ENCODE assay signal across 8 mouse cellular contexts in genomic region chr3:88521803-88522331, GRCm38 (mm10). TPM values are rescaled to one million over a fixed set of nuclear protein-coding genes. Genes with fewer than 3 reads are reported as not detected.
DNase-seq lines count a peak whose midpoint lies in the region; ATAC-seq and TF ChIP-seq lines count a peak whose summit lies in the region.

No protein-coding gene starts in this region.

- peak; percentile 77 for DNase-seq in midbrain, embryonic 10.5 days (ENCODE audit: low spot score)
- DNase-seq in brain, adult 2 months (ENCODE audit: low read depth, low spot score), result peak; percentile 76
- peak; percentile 88 for DNase-seq in naive thymus-derived CD4-positive, alpha-beta T cell, adult 2 months (ENCODE audit: low read depth)
- peak; percentile 78 for DNase-seq in thymus, adult 2 months

- H3K27me3 ChIP-seq in midbrain, embryonic 10.5 days (ENCODE audit: low read depth, poor library complexity, severe bottlenecking), result no peaks in the 10 kb centered on the region
- no peaks in the 10 kb centered on the region for H3K27me3 ChIP-seq in midbrain, embryonic 16.5 days (ENCODE audit: control insufficient read depth, insufficient read depth, low read depth, low read length)
- no peaks in the 10 kb centered on the region for H3K27me3 ChIP-seq in forebrain, embryonic 16.5 days (replicated peaks; ENCODE audit: control insufficient read depth, insufficient read depth, low read length)
- H3K27me3 ChIP-seq in intestine, embryonic 15.5 days (replicated peaks), result no peaks in the 10 kb centered on the region
- H3K27me3 ChIP-seq in liver, embryonic 12.5 days (replicated peaks), result 0 out of 2 replicates have a peak, but pooled peaks cover 11% of the 10 kb centered on the region
- H3K27me3 ChIP-seq in thymus, adult 2 months (ENCODE audit: control insufficient read depth, insufficient read depth, low read length), result no peaks in the 10 kb centered on the region

- peak; percentile 91 for TF ChIP-seq CTCF in thymus, adult 2 months (IDR thresholded peaks at IDR 0.05; ENCODE audit: borderline replicate concordance, control insufficient read depth, extremely low read depth, insufficient read depth, low read length, poor library complexity)

- H3K9me3 ChIP-seq in midbrain, embryonic 10.5 days (replicated peaks), result no peaks in the 10 kb centered on the region
- no peaks in the 10 kb centered on the region for H3K9me3 ChIP-seq in midbrain, embryonic 16.5 days (replicated peaks; ENCODE audit: control insufficient read depth, low read length, poor library complexity, severe bottlenecking)
- no peaks in the 10 kb centered on the region for H3K9me3 ChIP-seq in forebrain, embryonic 16.5 days (ENCODE audit: control insufficient read depth, low read length)
- H3K9me3 ChIP-seq in intestine, embryonic 15.5 days, result no peaks in the 10 kb centered on the region
- H3K9me3 ChIP-seq in liver, embryonic 12.5 days (replicated peaks), result no peaks in the 10 kb centered on the region

- H3K4me3 ChIP-seq in midbrain, embryonic 10.5 days, result no peak overlapping the region
- no peak overlapping the region for H3K4me3 ChIP-seq in midbrain, embryonic 16.5 days (ENCODE audit: low read depth, low read length)
- H3K4me3 ChIP-seq in forebrain, embryonic 16.5 days (replicated peaks; ENCODE audit: low read length), result no peak overlapping the region
- no peak overlapping the region for H3K4me3 ChIP-seq in intestine, embryonic 15.5 days (replicated peaks)
- no peak overlapping the region for H3K4me3 ChIP-seq in liver, embryonic 12.5 days
- no peak overlapping the region for H3K4me3 ChIP-seq in thymus, adult 2 months (ENCODE audit: control insufficient read depth, insufficient read depth, low read length)

- H3K4me2 ChIP-seq in midbrain, embryonic 16.5 days (ENCODE audit: low read length), result no peak overlapping the region
- no peak overlapping the region for H3K4me2 ChIP-seq in forebrain, embryonic 16.5 days (ENCODE audit: low read length)
- no peak overlapping the region for H3K4me2 ChIP-seq in intestine, embryonic 15.5 days (replicated peaks)
- no peak overlapping the region for H3K4me2 ChIP-seq in liver, embryonic 12.5 days

- WGBS in midbrain, embryonic 10.5 days, result 37% methylated on average over 9 of the region's 9 CpGs
- WGBS in midbrain, embryonic 16.5 days, result 28% methylated on average over 9 of the region's 9 CpGs
- 32% methylated on average over 9 of the region's 9 CpGs for WGBS in forebrain, embryonic 16.5 days
- WGBS in intestine, embryonic 15.5 days, result 31% methylated on average over 9 of the region's 9 CpGs
- WGBS in liver, embryonic 12.5 days (ENCODE audit: insufficient replicate concordance), result 15% methylated on average over 9 of the region's 9 CpGs
- WGBS in thymus, adult 2 months, result 4% methylated on average over 9 of the region's 9 CpGs

- peaks cover 16% of the 10 kb centered on the region for H3K4me1 ChIP-seq in midbrain, embryonic 10.5 days
- peaks cover 12% of the 10 kb centered on the region for H3K4me1 ChIP-seq in midbrain, embryonic 16.5 days (ENCODE audit: control insufficient read depth, insufficient read depth, low read length)
- peaks cover 24% of the 10 kb centered on the region for H3K4me1 ChIP-seq in forebrain, embryonic 16.5 days (replicated peaks; ENCODE audit: control insufficient read depth, insufficient read depth, low read length)
- H3K4me1 ChIP-seq in intestine, embryonic 15.5 days (replicated peaks), result no peaks in the 10 kb centered on the region
- peaks cover 14% of the 10 kb centered on the region for H3K4me1 ChIP-seq in liver, embryonic 12.5 days
- peaks cover 9% of the 10 kb centered on the region for H3K4me1 ChIP-seq in thymus, adult 2 months (replicated peaks; ENCODE audit: control insufficient read depth, insufficient read depth, low read length)

- H3K36me3 ChIP-seq in midbrain, embryonic 10.5 days, result peaks cover 29% of the 10 kb centered on the region
- H3K36me3 ChIP-seq in midbrain, embryonic 16.5 days (ENCODE audit: control insufficient read depth, insufficient read depth, low read length), result no peaks in the 10 kb centered on the region; the same call in 1 of the 2 replicates
- 0 out of 2 replicates have a peak, but pooled peaks cover 2% of the 10 kb centered on the region for H3K36me3 ChIP-seq in forebrain, embryonic 16.5 days (ENCODE audit: control insufficient read depth, insufficient read depth)
- peaks cover 12% of the 10 kb centered on the region for H3K36me3 ChIP-seq in intestine, embryonic 15.5 days
- H3K36me3 ChIP-seq in liver, embryonic 12.5 days, result peaks cover 4% of the 10 kb centered on the region; the same call in 1 of the 2 replicates
- H3K36me3 ChIP-seq in thymus, adult 2 months (ENCODE audit: control insufficient read depth, insufficient read depth, low read length), result peaks cover 8% of the 10 kb centered on the region

- ATAC-seq in midbrain, embryonic 16.5 days, result no peak
- ATAC-seq in forebrain, embryonic 16.5 days, result peak; percentile 40; the same call in 1 of the 2 replicates
- peak; percentile 34; the same call in 1 of the 2 replicates for ATAC-seq in intestine, embryonic 15.5 days
- peak; percentile 42 for ATAC-seq in liver, embryonic 12.5 days

- H3K9ac ChIP-seq in midbrain, embryonic 16.5 days (ENCODE audit: low read depth, low read length), result no peak overlapping the region
- H3K9ac ChIP-seq in forebrain, embryonic 16.5 days (replicated peaks; ENCODE audit: low read depth, low read length), result no peak overlapping the region
- no peak overlapping the region for H3K9ac ChIP-seq in intestine, embryonic 15.5 days
- H3K9ac ChIP-seq in liver, embryonic 12.5 days, result no peak overlapping the region

- no peak for TF ChIP-seq POLR2A in thymus, adult 2 months (IDR thresholded peaks at IDR 0.05; ENCODE audit: control insufficient read depth, extremely low read depth, insufficient read depth, low read length, poor library complexity)

- H3K27ac ChIP-seq in midbrain, embryonic 10.5 days (replicated peaks), result no peak overlapping the region
- no peak overlapping the region for H3K27ac ChIP-seq in midbrain, embryonic 16.5 days (ENCODE audit: low read length)
- no peak overlapping the region for H3K27ac ChIP-seq in forebrain, embryonic 16.5 days (ENCODE audit: low read length)
- H3K27ac ChIP-seq in intestine, embryonic 15.5 days, result no peak overlapping the region
- no peak overlapping the region for H3K27ac ChIP-seq in liver, embryonic 12.5 days
- no peak overlapping the region for H3K27ac ChIP-seq in thymus, adult 2 months (ENCODE audit: control insufficient read depth, insufficient read depth, low read length)

RNA-seq across cellular contexts. Expression of gene Mex3a, which starts 10.3 kb away (rescaled TPM):
- polyA plus RNA-seq in midbrain, embryonic 10.5 days (2016; fragmentation: Nextera tagmentation; extraction: Ambion mirVana), result 27.7 and 33.8 TPM in 2 replicates
- polyA plus RNA-seq in midbrain, embryonic 16.5 days (2015; fragmentation: Nextera tagmentation; extraction: Ambion mirVana), result 28.6 and 33.0 TPM in 2 replicates
- polyA plus RNA-seq in forebrain, embryonic 16.5 days (2015; fragmentation: Nextera tagmentation; extraction: Ambion mirVana), result 46.1 and 47.8 TPM in 2 replicates
- polyA plus RNA-seq in intestine, embryonic 15.5 days (2015; fragmentation: Nextera tagmentation; extraction: Ambion mirVana), result 9.6 and 11.2 TPM in 2 replicates
- polyA plus RNA-seq in liver, embryonic 12.5 days (2016; fragmentation: Nextera tagmentation; extraction: Ambion mirVana), result 2.8 and 3.1 TPM in 2 replicates
- polyA plus RNA-seq in thymus, adult 2 months (2012; rRNA removed), result 22.0 and 24.2 TPM in 2 replicates

RNA-seq across cellular contexts. Expression of gene Lmna, which starts 12.1 kb away (rescaled TPM):
- polyA plus RNA-seq in midbrain, embryonic 10.5 days (2016; fragmentation: Nextera tagmentation; extraction: Ambion mirVana), result 13.5 and 18.3 TPM in 2 replicates
- polyA plus RNA-seq in midbrain, embryonic 16.5 days (2015; fragmentation: Nextera tagmentation; extraction: Ambion mirVana), result 51.0 and 59.7 TPM in 2 replicates
- 26.9 and 30.9 TPM in 2 replicates for polyA plus RNA-seq in forebrain, embryonic 16.5 days (2015; fragmentation: Nextera tagmentation; extraction: Ambion mirVana)
- 120 TPM in 2 replicates for polyA plus RNA-seq in intestine, embryonic 15.5 days (2015; fragmentation: Nextera tagmentation; extraction: Ambion mirVana)
- polyA plus RNA-seq in liver, embryonic 12.5 days (2016; fragmentation: Nextera tagmentation; extraction: Ambion mirVana), result 189 TPM in 2 replicates
- polyA plus RNA-seq in thymus, adult 2 months (2012; rRNA removed), result 59.3 and 61.1 TPM in 2 replicates

RNA-seq across cellular contexts. Expression of gene Rab25, which starts 26.2 kb away (rescaled TPM):
- polyA plus RNA-seq in midbrain, embryonic 10.5 days (2016; fragmentation: Nextera tagmentation; extraction: Ambion mirVana), result 0.49 and 0.79 TPM in 2 replicates
- 0.69 TPM in 1 of 2 replicates, not detected in the other for polyA plus RNA-seq in midbrain, embryonic 16.5 days (2015; fragmentation: Nextera tagmentation; extraction: Ambion mirVana)
- polyA plus RNA-seq in forebrain, embryonic 16.5 days (2015; fragmentation: Nextera tagmentation; extraction: Ambion mirVana), result not detected in 2 replicates
- polyA plus RNA-seq in intestine, embryonic 15.5 days (2015; fragmentation: Nextera tagmentation; extraction: Ambion mirVana), result 75.2 and 89.8 TPM in 2 replicates
- polyA plus RNA-seq in liver, embryonic 12.5 days (2016; fragmentation: Nextera tagmentation; extraction: Ambion mirVana), result 0.70 TPM in 1 of 2 replicates, not detected in the other
- polyA plus RNA-seq in thymus, adult 2 months (2012; rRNA removed), result 6.3 and 9.3 TPM in 2 replicates

RNA-seq across cellular contexts. Expression of gene Lamtor2, which starts 31.0 kb away (rescaled TPM):
- 175 and 192 TPM in 2 replicates for polyA plus RNA-seq in midbrain, embryonic 10.5 days (2016; fragmentation: Nextera tagmentation; extraction: Ambion mirVana)
- 181 and 193 TPM in 2 replicates for polyA plus RNA-seq in midbrain, embryonic 16.5 days (2015; fragmentation: Nextera tagmentation; extraction: Ambion mirVana)
- 149 and 193 TPM in 2 replicates for polyA plus RNA-seq in forebrain, embryonic 16.5 days (2015; fragmentation: Nextera tagmentation; extraction: Ambion mirVana)
- 188 and 231 TPM in 2 replicates for polyA plus RNA-seq in intestine, embryonic 15.5 days (2015; fragmentation: Nextera tagmentation; extraction: Ambion mirVana)
- polyA plus RNA-seq in liver, embryonic 12.5 days (2016; fragmentation: Nextera tagmentation; extraction: Ambion mirVana), result 101 and 102 TPM in 2 replicates
- 128 and 141 TPM in 2 replicates for polyA plus RNA-seq in thymus, adult 2 months (2012; rRNA removed)

RNA-seq across cellular contexts. Expression of gene Ubqln4, which starts 31.7 kb away (rescaled TPM):
- 71.1 and 74.1 TPM in 2 replicates for polyA plus RNA-seq in midbrain, embryonic 10.5 days (2016; fragmentation: Nextera tagmentation; extraction: Ambion mirVana)
- 39.8 and 41.3 TPM in 2 replicates for polyA plus RNA-seq in midbrain, embryonic 16.5 days (2015; fragmentation: Nextera tagmentation; extraction: Ambion mirVana)
- 43.5 and 46.0 TPM in 2 replicates for polyA plus RNA-seq in forebrain, embryonic 16.5 days (2015; fragmentation: Nextera tagmentation; extraction: Ambion mirVana)
- polyA plus RNA-seq in intestine, embryonic 15.5 days (2015; fragmentation: Nextera tagmentation; extraction: Ambion mirVana), result 43.6 and 43.7 TPM in 2 replicates
- 37.9 and 39.5 TPM in 2 replicates for polyA plus RNA-seq in liver, embryonic 12.5 days (2016; fragmentation: Nextera tagmentation; extraction: Ambion mirVana)
- 80.5 and 82.1 TPM in 2 replicates for polyA plus RNA-seq in thymus, adult 2 months (2012; rRNA removed)
